Mouse (Mus musculus) left cerebral cortex, adult 2 months (tissue): ENCODE measurements around the gene Pramel7. TPM values are rescaled to one million over a fixed set of nuclear protein-coding genes. Genes with fewer than 3 reads are reported as not detected.
A peak's percentile ranks its signal among the peaks of the same experiment; 100 is the strongest.
"Not testable (repeated sequence)": the region's sequence is repeated elsewhere in the genome, so short reads cannot be mapped to it uniquely, and the experiment has no call there.

Source experiments
- DNase-seq, 2 experiments: peaks; one replicate each; pipeline ENCODE4 v3.0.0; 2021 to 2022; ENCODE audit warnings: low spot score in 2 of 2, mixed read lengths in 1 of 2; ENCODE audit errors: extremely low spot score in 1 of 2
- H3K27ac ChIP-seq: fragments of 200-600 bp; 2 replicates; pipeline ENCODE4 v1.8.1; 2022
- H3K4me3 ChIP-seq: fragments of 200-600 bp; 2 replicates; pipeline ENCODE4 v1.8.1; 2022
- CTCF ChIP-seq: fragments of 200-600 bp; IDR thresholded peaks from 2 replicates; pipeline ENCODE4 v1.8.1; 2022; ENCODE audit warnings: antibody characterized with exemption, mild to moderate bottlenecking, moderate library complexity
- intact Hi-C: fragments of 180-260 bp; cut with DNase I; formaldehyde crosslinking; loops from one replicate; pipeline ENCODE4 v1.15.1; 2025
- long read RNA-seq, 2 experiments: library from polyadenylated mRNA; stranded (forward); transcript quantifications; one replicate each; pipeline ENCODE4 v2.0.0; 2021; ENCODE audit warnings: borderline mapping rate in 2 of 2
- total RNA-seq, 2 experiments: library from RNA; stranded (reverse); gene quantifications; 2 replicates each; pipeline ENCODE4 v1.2.3; 2021

Gene Pramel7
- total RNA-seq, result not detected
- long read RNA-seq, experiment 1, result 0 reads
- long read RNA-seq, experiment 2, result 0 reads

DNA sequence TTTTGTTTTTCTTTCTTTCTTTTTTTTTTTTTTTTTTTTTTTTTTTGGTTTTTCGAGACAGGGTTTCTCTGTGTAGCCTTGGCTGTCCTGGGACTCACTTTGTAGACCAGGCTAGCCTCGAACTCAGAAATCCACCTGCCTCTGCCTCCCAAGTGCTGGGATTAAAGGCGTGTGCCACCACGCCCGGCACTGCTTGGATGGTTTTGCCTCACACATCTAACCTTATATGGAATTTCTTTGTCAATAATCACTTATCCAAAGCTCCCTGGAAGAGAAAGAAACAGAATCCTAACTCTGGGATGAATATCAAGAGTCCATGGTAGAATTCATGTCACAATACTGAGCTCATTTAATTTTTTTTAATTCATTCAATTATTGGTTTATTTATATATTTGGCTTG, at the start of gene Pramel7:
Gene Pramel7, minus strand, starts transcription at position 101 of the 400 bp plus-strand sequence.
- DNase-seq, H3K27ac ChIP-seq, H3K4me3 ChIP-seq: not testable (repeated sequence)

GRCm38 (mm10) chr2:87545442-87545841, 48.5 kb upstream of the Pramel7 start, which contains the start of gene Olfr1128:
TSS of gene Olfr1128 (minus strand) at chr2:87545542.
- Histone ChIP-seq H3K27ac (no peak within 1 kb of the TSS), H3K4me3 (no peak within 1 kb of the TSS)
- no peak for DNase-seq
- intact Hi-C loops, result no loop called here
- TF ChIP-seq CTCF, result no peak

More for the DNA sequence above, at the start of gene Pramel7:
- intact Hi-C loops, result not testable (repeated sequence)

DNA sequence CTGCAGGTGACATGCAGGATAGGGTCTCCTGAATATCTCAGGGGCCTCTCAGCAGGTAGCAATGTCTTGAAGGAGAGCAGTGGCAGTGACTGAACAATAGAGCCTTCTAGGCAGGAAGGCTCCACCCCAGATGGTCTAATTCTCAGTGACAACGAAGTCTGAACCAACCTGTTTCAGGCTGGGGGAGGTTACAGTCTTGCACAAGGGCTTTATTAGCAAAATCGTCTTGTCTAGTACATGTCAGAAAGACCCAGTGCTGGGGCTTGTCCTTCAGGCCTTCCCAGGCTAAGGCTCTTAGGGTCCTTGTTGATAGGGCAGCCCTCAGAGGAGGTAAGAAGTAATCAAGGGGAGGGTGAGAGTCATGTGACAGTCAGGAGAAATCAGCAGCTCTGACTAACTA, 37.9 kb upstream of the Pramel7 start:
- intact Hi-C loops, result no loop called here

GRCm38 (mm10) chr2:87531496-87531895, 34.6 kb upstream of the Pramel7 start, which contains the start of gene Olfr153:
TSS of gene Olfr153 (plus strand) at chr2:87531796.
- DNase-seq, result no peak
- no peak for TF ChIP-seq CTCF
- Histone ChIP-seq H3K27ac (no peak within 1 kb of the TSS), H3K4me3 (no peak within 1 kb of the TSS)
- intact Hi-C loops, result no loop called here

More for the DNA sequence above, 37.9 kb upstream of the Pramel7 start:
- no peak for DNase-seq
- Histone ChIP-seq H3K4me3 (no peak overlapping the region), H3K27ac (no peak overlapping the region)
- no peak for TF ChIP-seq CTCF

GRCm38 (mm10) chr2:87525899-87526616, 29.2 kb upstream of the Pramel7 start:
- peak; percentile 7 to 13 for DNase-seq
- peak overlapping the region; percentile 27; the same call in 1 of the 2 replicates for H3K4me3 ChIP-seq
- H3K27ac ChIP-seq, intact Hi-C loops: not testable (repeated sequence)

DNA sequence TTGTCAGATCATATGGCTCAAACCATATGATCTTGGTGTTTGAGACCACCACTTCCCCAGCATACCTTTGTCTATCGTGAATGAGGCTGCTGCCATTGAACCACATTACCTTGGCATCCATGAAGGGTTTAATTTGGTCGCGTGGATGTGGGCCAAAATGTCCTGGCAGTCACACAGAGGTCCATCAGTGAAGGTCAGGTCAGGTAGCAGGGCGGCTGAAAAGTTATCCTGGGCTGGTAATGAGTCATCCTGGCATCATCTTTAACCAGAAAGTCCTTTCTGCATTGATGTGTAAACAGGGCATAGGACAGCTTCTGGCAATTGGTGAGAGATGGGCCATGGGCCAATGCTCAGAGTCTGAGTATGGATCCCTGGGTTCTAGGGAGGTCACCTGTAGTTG, 23.8 kb upstream of the Pramel7 start:
- no peak for DNase-seq
- H3K27ac ChIP-seq, result no peak overlapping the region
- intact Hi-C loops, result no loop called here

DNA sequence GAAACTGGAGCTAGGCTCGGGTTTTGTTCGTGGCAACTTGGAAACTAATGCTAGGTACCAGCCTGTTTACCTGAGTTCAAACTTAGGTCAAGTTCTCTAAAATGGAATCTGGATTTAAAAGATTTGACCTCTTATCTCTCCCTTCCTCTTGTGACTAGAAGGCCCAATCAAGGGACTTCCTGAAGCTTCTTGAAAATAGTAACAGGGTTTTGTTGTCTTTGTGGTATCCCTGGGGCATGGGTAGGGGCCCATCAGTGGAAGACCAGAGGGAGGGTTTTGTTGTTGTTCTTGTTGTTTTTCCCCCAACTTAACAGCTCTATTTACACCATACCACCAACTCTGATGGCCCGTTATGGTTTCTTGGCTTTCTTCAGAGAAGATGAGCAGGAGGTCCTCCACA, 19.7 kb upstream of the Pramel7 start:
- intact Hi-C loops, result no loop called here
- H3K27ac ChIP-seq, result no peak overlapping the region

More for the DNA sequence above, 23.8 kb upstream of the Pramel7 start:
- H3K4me3 ChIP-seq, result no peak overlapping the region
- TF ChIP-seq CTCF, result no peak

GRCm38 (mm10) chr2:87515457-87516060, 18.7 kb upstream of the Pramel7 start:
- intact Hi-C loops, result no loop called here
- TF ChIP-seq CTCF, result no peak
- no peak overlapping the region for H3K4me3 ChIP-seq
- no peak for DNase-seq
- no peak overlapping the region for H3K27ac ChIP-seq

More for the DNA sequence above, 19.7 kb upstream of the Pramel7 start:
- no peak overlapping the region for H3K4me3 ChIP-seq
- no peak for TF ChIP-seq CTCF
- no peak for DNase-seq

- H3K4me3 ChIP-seq, result no peak overlapping the region
- no peak for TF ChIP-seq CTCF
- intact Hi-C loops, result no loop called here
- no peak for DNase-seq
- H3K27ac ChIP-seq, result no peak overlapping the region
These were observed 18.2 kb upstream of the Pramel7 start for GRCm38 (mm10) chr2:87515046-87515445.

DNA sequence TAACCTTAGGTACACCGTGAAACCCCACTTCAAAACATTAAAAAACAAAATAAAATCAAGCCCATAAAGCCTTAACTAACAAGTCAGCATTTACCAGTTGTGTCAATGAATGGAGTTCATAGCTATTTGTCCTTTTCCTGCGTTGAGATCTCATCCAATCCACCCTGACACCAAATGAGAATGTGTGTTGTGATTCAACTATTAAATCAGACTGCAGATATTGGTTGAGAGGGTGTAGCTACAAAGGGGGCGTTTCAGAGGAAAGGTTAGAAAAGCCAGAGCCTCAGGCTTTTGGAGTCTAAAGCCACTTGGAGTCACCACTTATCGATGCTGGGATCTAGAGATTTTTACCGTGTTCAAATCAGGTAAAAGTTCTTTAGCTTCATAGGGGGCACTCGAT, 9.4 kb upstream of the Pramel7 start, which contains the start of gene Pramel6:
Gene Pramel6, plus strand, starts transcription at position 301 of the 400 bp plus-strand sequence.
- TF ChIP-seq CTCF, result no peak
- Histone ChIP-seq H3K27ac (no peak within 1 kb of the TSS), H3K4me3 (no peak within 1 kb of the TSS)
- no peak for DNase-seq
- intact Hi-C loops, result no loop called here

- Histone ChIP-seq H3K4me3 (no peak overlapping the region), H3K27ac (no peak overlapping the region)
- intact Hi-C loops, result no loop called here
- no peak for DNase-seq
- TF ChIP-seq CTCF, result no peak
These were observed 14.6 kb downstream of the Pramel7 start for GRCm38 (mm10) chr2:87482276-87482675.

DNA sequence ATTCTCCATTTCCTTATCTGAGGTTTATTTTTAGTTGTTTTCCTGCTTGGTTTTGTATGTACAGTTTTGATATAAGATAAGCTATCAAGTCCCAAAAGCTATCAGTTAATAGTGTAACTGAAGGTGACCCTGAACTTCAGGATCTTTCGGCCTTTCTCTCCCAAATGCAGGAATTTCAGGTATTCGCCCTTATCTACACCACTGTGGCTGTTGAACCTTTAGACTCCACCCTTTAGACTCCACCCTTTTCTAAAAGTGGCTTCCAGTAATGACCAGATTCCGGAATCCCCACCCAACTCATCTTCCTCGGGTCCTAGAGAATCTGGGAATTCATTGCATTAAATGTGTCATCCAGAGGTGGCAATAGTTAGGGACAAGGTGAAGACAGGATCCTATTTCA, 15.7 kb downstream of the Pramel7 start:
- Histone ChIP-seq H3K4me3 (no peak overlapping the region), H3K27ac (no peak overlapping the region)
- no peak for TF ChIP-seq CTCF
- no peak for DNase-seq
- intact Hi-C loops, result no loop called here
